Mouse (Mus musculus) layer of hippocampus, postnatal 14 days (tissue): ENCODE data around the gene Adam15. TPM values are rescaled to one million over a fixed set of nuclear protein-coding genes. Genes with fewer than 3 reads are reported as not detected.

ENCODE experiments used
- DNase-seq, 2 experiments: peaks; one replicate each; pipeline ENCODE4 v3.0.0; 2021 to 2022; ENCODE audit warnings: low spot score in 2 of 2, mixed read lengths in 1 of 2
- total RNA-seq, 2 experiments: library from RNA; stranded (reverse); gene quantifications; 2 replicates each; pipeline ENCODE4 v1.2.3; 2021

Gene Adam15
- total RNA-seq, 2 experiments from 2014 or later = 114 to 115 TPM

DNA sequence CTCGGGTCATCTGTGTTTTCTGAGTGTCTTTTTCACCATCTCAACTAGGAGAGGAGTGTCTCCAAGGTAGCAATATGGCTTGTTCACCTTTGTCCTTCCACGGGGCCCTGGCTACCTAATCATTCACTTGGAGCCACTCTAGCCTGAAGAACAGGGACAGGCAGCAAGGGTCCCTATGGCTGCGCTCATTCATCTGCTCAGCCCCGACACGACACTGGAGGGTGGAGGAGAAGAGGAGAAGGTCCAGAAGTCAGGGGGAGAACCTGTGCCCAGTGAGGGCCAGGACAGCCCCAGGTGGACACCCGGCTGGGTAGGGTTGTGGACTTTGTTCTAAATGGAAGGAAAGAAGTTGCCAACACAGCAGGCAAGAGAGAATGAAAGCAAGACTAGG is 5.7 kb upstream of the Adam15 start:
- DNase-seq = no peak

DNA sequence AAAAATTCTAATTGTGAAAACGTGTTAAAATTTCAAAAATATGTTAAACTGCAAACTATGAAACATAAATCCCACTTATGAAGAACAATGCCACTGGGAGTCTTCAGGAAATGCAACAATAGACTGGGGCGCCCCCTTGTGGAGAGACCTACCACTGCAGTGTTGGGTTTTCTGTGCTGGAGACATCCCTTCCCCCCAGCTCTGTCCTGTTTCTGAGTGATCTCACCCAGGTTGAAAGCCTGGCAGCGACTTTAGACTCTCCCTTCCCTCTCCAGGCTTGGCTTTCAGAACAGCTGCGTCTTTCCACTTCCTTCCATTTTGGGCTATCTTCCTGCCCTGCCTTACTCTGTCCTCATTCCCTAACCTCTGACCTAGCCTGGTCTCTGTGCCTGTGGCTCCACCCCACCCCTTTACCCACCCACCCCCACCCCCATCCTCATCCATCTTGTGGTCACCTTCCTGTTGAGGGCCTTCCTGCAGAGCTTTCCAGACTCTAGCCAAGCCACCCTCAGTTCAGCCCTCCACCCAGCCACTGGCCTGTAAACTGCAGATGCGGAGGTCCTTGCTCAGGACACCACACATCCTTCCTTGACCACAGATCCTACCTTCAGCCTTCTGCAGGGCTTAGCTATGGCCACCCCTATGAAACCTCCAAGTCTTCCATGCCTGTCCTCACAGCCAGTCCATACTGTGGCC is 5.2 kb upstream of the Adam15 start:
- DNase-seq = peak; percentile 81 to 86

DNA sequence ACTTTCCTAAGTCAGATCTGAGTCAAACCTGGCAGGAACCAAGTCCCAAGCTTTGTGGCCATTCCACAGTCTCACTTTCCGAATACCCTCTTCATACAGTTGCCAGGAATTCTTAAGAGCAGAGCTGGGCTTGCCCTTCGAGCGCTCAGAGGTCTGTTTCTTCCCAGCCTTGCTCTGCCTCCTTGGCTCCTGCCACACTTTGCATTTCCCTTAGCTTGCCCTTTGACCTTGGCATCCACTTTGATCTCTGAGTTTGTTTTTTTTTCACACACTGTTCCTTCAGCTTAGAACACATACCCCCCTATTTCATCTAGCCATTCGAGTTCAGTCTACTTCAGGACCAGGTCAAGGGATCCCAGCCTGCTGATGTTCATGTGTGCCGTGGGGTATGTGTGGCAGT is 1.5 kb upstream of the Adam15 start:
- no peak for DNase-seq

DNA sequence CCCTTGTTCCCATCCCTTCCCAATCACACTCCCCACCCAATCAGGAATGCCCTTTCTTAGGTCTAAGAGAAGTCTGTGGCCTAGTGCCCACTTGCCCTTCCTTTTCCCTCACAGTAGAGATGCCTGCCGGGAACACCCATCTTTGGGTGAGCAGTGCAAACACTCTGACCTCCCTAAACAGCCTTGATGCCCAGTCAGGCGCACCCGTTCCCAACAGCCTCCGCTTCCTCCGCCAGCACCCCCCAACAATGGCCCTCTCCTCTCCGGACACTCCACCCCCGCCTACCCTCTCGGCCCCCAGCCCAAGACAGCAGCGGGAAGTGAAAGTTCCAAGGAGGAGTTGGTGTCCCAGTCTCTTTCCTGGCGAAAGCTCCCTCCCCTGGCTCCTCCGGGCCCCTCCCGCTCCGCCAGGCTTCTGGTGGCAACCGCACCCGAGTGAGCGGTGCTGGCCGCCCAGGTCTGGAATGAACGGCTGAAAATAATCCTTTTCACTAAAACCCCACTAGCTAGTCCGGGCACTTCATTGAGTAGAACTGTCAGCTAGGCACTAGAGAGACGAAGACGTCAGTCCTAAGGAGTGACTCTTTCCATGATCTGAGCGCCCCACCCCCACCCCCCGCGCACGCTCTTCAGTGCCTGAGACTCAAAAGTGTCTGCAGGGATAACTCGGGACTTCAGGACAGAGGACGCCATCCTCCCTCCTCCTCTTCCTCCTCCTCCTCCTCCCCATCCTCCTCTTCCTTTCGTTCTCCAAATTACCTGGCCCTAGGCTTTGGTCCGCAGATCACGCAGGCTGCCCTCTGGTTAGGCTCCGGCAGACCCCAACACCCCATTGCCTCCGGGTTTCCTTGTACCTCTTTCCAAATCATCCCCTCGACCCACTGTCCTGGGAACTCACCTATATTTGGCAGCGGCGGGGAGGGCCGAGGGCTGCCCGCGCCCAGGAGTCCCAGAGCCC is 606 bp downstream of the Adam15 start:
- no peak for DNase-seq

DNA sequence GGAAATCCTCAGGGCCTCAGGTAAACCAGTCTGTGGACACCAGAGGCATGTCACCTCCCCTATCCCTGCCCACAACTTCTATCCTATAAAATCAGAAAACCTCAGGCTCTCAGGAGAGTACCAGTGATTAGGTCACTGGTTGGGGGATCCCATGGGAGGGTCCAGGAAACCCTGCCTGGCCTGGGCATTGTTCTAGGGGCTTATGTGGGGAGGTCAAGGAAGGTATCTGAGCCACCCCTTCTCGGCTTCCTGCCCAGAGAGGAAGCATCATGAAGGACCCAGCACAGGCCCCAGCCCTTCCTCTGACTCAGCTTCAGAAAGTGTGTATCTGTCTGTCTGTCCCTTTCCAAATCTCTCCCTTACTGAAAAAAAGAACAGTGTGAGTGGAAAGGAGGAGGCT is 1.9 kb downstream of the Adam15 start:
- DNase-seq = no peak

DNA sequence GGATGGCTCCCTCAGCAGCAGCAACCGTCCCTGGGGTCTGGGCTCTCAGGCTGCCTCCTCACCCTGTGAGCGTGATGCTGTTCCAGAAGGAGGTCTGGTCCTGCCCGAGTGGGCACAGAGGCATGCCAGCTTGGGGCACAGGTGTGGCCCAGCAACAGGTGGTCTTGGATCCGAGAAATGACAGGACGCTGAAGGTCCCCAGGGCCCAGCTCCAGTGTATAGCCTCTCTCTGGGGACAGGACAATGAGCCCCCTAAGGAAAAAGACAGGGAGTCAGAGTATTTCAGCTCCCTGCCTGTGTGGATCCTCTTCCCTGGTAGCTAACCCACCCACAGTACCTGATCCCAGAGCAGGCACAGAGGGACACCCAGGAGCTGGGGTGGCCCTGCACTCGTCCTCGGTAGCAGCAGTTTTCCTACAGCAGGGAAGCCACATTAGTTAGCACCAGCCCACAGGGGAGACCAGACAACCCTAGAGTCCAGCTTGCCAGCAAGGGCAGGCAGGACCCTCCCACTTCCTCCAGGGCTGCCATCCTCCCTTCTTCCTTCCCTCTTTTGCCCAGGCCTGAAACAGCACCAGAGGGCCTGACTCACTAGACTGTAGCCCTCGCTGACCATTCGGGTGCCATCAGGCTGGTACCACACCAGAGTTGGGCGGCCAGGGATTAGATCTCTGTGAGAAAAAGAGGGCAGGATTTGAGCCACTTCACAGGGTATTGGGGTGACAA is 2.8 kb downstream of the Adam15 start:
- DNase-seq = no peak

GRCm38 (mm10) chr3:89343279-89343678 is 6.5 kb downstream of the Adam15 start:
- DNase-seq = no peak

- no peak for DNase-seq
Measured at GRCm38 (mm10) chr3:89341794-89342193, 8.0 kb downstream of the Adam15 start.

GRCm38 (mm10) chr3:89340465-89340864 is 9.3 kb downstream of the Adam15 start:
- DNase-seq = peak; percentile 81 to 83

- peak; percentile 66 to 69 for DNase-seq
Measured at GRCm38 (mm10) chr3:89339416-89339815, 10.4 kb downstream of the Adam15 start.

- DNase-seq = no peak
Measured at GRCm38 (mm10) chr3:89337721-89338578, 11.8 kb downstream of the Adam15 start, which contains the start of gene Efna4. Gene Efna4, minus strand, starts transcription at chr3:89338028.

DNA sequence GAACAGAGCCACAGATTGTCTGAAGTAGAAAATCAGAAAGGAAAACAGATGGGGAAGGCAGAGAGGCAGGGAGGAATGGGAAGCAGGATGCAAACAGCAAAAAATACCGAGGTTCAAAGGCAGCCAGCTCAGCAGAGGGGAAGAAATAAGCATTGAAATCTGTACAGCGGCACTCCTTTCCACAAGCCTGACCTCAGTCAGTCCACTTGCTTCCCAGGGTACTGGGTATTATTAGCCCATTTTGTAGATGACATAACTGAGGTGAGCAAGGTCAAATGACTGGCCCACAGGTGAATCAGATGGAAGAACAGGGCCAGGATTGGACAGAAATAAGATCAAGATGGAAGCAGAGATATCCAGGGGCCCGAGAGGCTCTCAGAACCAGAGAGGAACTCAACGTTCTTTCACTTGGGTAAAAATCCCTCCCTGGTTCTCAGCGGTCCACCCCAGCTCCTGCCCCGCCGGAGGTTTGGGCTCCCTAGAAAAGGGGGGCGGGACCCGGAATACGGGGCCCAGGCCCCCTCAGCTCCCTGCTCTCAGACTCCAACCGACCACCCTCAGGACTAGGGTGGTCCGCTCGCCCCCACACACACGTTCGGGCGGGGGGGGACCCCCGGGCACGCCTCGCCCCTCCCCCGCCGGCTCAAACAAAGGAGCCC is 12.6 kb downstream of the Adam15 start:
- DNase-seq = no peak

- DNase-seq = no peak
Measured at GRCm38 (mm10) chr3:89336529-89336928, 13.3 kb downstream of the Adam15 start.

DNA sequence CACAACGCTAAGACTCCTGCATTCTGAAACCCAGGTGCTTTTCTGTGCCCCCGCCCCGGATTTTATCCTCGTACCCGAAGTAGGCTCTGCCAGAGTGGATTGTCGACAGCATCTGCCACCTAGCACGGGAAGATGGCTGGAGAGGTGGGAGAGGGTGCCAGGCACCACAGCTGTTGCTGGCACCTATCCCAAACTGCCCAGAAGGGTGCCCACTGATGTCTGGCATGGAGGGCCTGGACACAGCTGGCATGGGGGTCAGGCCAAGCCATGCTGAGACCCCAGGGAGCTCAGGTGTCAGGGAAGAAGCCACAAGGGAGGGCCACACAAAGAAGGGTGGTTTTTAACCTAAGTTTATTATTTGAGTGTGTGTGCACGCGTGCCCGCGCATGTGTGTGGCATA is 16.7 kb downstream of the Adam15 start:
- no peak for DNase-seq

- no peak for DNase-seq
Measured at GRCm38 (mm10) chr3:89332476-89332875, 17.3 kb downstream of the Adam15 start.

- DNase-seq = no peak
Measured at GRCm38 (mm10) chr3:89332013-89332412, 17.8 kb downstream of the Adam15 start.

GRCm38 (mm10) chr3:89331561-89331960 is 18.2 kb downstream of the Adam15 start:
- DNase-seq = no peak

GRCm38 (mm10) chr3:89330948-89331347 is 18.8 kb downstream of the Adam15 start:
- no peak for DNase-seq

DNA sequence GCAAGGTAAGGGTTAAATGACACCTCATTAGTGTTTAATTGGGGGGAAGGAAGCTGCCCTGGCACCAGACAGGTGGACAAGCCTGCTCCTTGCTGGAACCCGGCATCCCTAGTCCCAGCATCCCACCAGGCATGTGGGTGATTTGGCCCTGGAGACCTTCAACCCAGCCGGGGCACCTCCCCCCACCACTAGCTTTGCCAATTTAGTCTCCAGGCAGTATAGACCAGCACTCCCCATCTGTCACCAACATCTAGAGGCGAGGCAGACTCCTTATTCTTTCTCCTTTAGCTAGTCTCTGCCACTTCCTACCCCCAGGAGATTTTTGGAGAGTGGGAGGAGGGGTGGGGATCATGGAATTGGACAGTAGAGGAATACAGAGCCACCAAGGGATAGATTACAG is 19.4 kb downstream of the Adam15 start:
- no peak for DNase-seq

- DNase-seq = no peak
Measured at GRCm38 (mm10) chr3:89328623-89329022, 21.2 kb downstream of the Adam15 start.
